16 mouse cellular contexts compared by ENCODE assay signal in the genomic region with DNA sequence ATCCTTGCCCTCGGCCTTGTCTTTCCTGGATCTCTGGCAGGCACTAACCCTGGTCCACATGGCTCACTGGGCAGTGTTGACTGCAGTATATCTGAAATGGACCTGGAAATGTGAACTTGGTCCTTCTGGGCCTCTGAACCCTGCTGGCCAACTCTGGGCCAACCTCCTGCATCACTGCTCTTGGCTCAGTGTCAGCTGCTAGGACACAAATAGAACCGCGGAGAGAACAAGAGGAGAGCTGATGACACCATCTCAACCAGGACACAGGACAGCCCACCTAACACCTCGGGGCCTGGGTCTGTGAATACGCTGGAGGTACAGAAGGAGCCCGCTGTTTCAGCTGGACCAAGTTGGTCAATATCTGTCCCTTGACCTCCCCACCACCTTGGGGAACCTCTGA.
"Had no signal": no experiment of that assay in that cellular context is flagged by ENCODE, and none has a peak within 500 bp of the region (broad histone marks: within the 10 kb centered on the region; RNA-seq: fewer than 3 reads in every experiment).

No protein-coding gene starts in this region.

- ATAC-seq: lung, postnatal 0 days; midbrain, embryonic 15.5 days had no signal

- H3K36me3 ChIP-seq: liver, embryonic 15.5 days; midbrain, embryonic 10.5 days; midbrain, embryonic 15.5 days; neural tube, embryonic 12.5 days had no signal

- H3K9me3 ChIP-seq: limb, embryonic 12.5 days; liver, embryonic 15.5 days; midbrain, embryonic 10.5 days; midbrain, embryonic 15.5 days; neural tube, embryonic 12.5 days had no signal

- H3K27ac ChIP-seq: kidney, postnatal 0 days; limb, embryonic 12.5 days; liver, embryonic 15.5 days; midbrain, embryonic 10.5 days; midbrain, embryonic 15.5 days; neural tube, embryonic 12.5 days had no signal

- H3K4me2 ChIP-seq: limb, embryonic 12.5 days; liver, embryonic 15.5 days; midbrain, embryonic 15.5 days; neural tube, embryonic 12.5 days had no signal

- H3K4me1 ChIP-seq: liver, embryonic 15.5 days had no signal

- H3K9ac ChIP-seq: limb, embryonic 12.5 days; liver, embryonic 15.5 days; midbrain, embryonic 15.5 days; neural tube, embryonic 12.5 days had no signal

- H3K27me3 ChIP-seq: liver, embryonic 15.5 days had no signal

- H3K4me3 ChIP-seq: limb, embryonic 12.5 days; liver, embryonic 15.5 days; midbrain, embryonic 10.5 days; midbrain, embryonic 15.5 days; neural tube, embryonic 12.5 days had no signal

- DNase-seq: kidney, adult 9 months; kidney, postnatal 36 days; layer of hippocampus, adult 9-11 months; layer of hippocampus, postnatal 36 days; liver; lung, adult 2 months; lung, postnatal 36 days; thymus, adult 18-20 months; thymus, postnatal 25 days had no signal
